Mouse (Mus musculus) stomach, postnatal 0 days (tissue): ENCODE measurements around the gene Grid1.

Experiments
- CTCF ChIP-seq: IDR thresholded peaks from 2 replicates; pipeline ENCODE4 v1.5.1; 2016; ENCODE audit warnings: antibody characterized with exemption, low read depth, mild to moderate bottlenecking, moderate library complexity
- EP300 ChIP-seq: optimal IDR thresholded peaks from 2 replicates; pipeline ENCODE3; 2016; ENCODE audit warnings: antibody characterized with exemption

GRCm38 (mm10) chr14:34972930-34973329 lies 153.0 kb downstream of the Grid1 start:
- TF ChIP-seq EP300 (no peak), CTCF (no peak)
